Mouse (Mus musculus): ENCODE measurements around the gene Nkx3-2. TPM values are rescaled to one million over a fixed set of nuclear protein-coding genes. Genes with fewer than 3 reads are reported as not detected.

Gene Nkx3-2
- not detected for polyA plus RNA-seq (2017; shearing (Covaris generic))

DNA sequence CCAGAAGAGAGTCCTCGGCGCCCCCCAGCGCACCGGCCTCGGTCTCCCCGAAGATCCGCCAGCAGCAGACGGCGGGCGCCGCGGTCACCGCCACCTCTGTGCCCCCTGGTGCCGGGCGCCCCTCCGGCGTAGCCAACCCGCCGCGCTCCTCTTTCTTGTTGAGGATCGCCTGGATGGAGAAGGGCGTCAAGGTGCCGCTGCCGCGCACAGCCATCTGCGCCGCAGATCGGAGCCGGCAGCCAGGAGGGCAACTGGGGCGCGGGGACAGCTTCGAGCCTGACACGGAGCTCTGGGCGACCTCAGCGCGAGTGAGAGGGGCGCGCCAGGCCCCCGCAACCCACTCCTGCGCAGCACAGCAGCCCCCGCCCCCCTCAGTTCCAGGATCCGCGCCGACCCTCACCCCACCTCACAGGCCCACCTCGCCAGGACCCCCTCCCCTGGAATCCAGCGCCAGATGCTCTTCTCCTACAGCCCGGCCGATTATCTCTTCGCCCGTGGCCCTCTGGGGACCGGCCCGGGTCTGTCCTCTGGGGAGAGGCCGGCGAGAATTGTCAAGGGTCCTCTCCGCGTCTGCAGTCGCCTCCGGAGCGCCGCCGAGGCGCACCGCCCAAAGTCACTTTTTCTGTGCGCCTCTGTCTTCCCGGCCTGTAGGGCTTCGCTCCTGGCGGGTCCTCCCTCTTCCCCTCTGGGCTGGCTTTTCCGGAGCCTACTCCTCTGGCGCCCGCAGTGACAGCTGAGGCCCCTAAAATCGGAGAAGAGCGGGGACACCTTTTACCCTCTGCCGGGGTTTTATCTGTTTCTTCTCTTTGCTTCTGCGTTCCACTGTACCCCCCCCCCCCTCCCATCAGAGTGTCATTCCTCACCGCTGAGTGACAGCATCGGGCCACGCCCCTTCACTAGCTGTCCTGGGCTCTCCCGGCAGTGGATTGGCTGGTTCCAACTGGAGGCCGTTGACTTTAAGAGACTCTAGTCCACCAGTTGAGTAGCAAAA lies at the start of gene Nkx3-2:
TSS of gene Nkx3-2 (minus strand) at position 771 of the 991 bp plus-strand sequence.

Other genes starting within 250 kb of the Nkx3-2 start
- gene Rab28, start 56.3 kb downstream of the Nkx3-2 start, polyA plus RNA-seq (2017; shearing (Covaris generic)) = 32.2 TPM
- gene Bod1l, start 79.8 kb upstream of the Nkx3-2 start, polyA plus RNA-seq (2017; shearing (Covaris generic)) = 62.2 TPM